Mouse (Mus musculus) kidney, adult 2 months (tissue): ENCODE measurements around the gene Tnfsf13.

ENCODE experiments used
- CTCF ChIP-seq: fragments of 200-500 bp; conservative IDR thresholded peaks from 2 replicates; pipeline ENCODE4 v1.5.1; 2011; ENCODE audit warnings: low read depth, mild to moderate bottlenecking, control low read depth, low read length, moderate library complexity, mixed read lengths; ENCODE audit not compliant: insufficient read depth, insufficient read length
- POLR2A ChIP-seq: fragments of 200-500 bp; IDR thresholded peaks from one replicate; pipeline ENCODE4 v1.6.1; 2011; ENCODE audit warnings: low read depth, low read length, control low read depth

DNA sequence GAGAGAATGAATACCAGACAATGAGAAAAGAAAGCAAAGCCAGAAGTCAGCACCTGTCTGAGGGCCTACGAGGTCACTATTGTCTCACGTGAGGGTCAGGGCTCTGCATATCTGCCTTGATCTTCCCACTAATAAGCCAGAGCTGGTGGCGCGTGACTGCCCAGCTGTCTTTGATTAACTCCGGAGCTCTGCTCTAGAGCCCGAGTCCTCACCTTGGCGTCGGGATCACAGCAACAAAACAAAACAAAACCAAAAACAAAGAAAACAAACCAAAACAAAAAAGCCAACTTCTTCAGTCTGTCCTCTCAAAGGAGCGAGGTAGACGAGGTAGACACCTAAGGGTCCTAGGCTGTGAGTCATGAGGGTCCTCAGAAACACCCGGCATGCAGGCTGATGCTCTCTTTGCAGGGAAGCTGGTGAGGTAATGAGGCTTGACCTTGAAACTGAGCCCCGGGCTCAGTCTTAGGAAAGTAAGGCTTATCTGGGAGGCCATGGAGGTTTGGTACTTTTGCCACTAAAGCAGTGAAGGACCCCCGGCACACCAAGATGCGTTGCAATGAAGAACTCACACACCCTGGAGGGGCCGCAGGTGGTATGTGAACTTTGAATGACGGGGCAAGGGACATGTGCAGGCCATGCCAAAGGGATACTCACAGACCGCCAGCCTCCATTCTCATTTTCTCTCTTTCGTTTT lies 29.2 kb upstream of the Tnfsf13 start:
- TF ChIP-seq POLR2A (no peak), CTCF (no peak)
